Mouse (Mus musculus) 416B (cell line): Measurements from ENCODE around the gene Gm14569.
A peak's percentile ranks its signal among the peaks of the same experiment; 100 is the strongest.

Experiments
- DNase-seq: peaks from one replicate; pipeline ENCODE4 v3.0.0; 2011; ENCODE audit warnings: low read depth

The Gm14569 gene

GRCm38 (mm10) chrX:36491730-36492129 is at the start of gene Gm14569:
Gene Gm14569 (minus strand): TSS chrX:36491830.
- no peak for DNase-seq

GRCm38 (mm10) chrX:36534514-36534913 is 42.9 kb upstream of the Gm14569 start:
- DNase-seq = peak; percentile 52

GRCm38 (mm10) chrX:36533744-36534143 is 42.1 kb upstream of the Gm14569 start:
- no peak for DNase-seq

- no peak for DNase-seq
Measured at GRCm38 (mm10) chrX:36530251-36530650, 38.6 kb upstream of the Gm14569 start.

- DNase-seq = no peak
Measured at GRCm38 (mm10) chrX:36523729-36524128, 32.1 kb upstream of the Gm14569 start.

- peak; percentile 10 for DNase-seq
Measured at GRCm38 (mm10) chrX:36513726-36514125, 22.1 kb upstream of the Gm14569 start.

GRCm38 (mm10) chrX:36513231-36513630 is 21.6 kb upstream of the Gm14569 start:
- no peak for DNase-seq

GRCm38 (mm10) chrX:36506863-36507262 is 15.2 kb upstream of the Gm14569 start:
- DNase-seq = peak; percentile 24

- peak; percentile 36 for DNase-seq
Measured at GRCm38 (mm10) chrX:36489506-36489905, 2.1 kb downstream of the Gm14569 start.

- peak; percentile 15 for DNase-seq
Measured at GRCm38 (mm10) chrX:36487996-36488395, 3.6 kb downstream of the Gm14569 start.

GRCm38 (mm10) chrX:36474873-36475272 is 16.8 kb downstream of the Gm14569 start:
- peak; percentile 58 for DNase-seq

- peak; percentile 54 for DNase-seq
Measured at GRCm38 (mm10) chrX:36474103-36474751, 17.4 kb downstream of the Gm14569 start.

GRCm38 (mm10) chrX:36456031-36456430 is 35.6 kb downstream of the Gm14569 start:
- peak; percentile 29 for DNase-seq

GRCm38 (mm10) chrX:36437932-36438331 is 53.7 kb downstream of the Gm14569 start:
- peak; percentile 58 for DNase-seq

- DNase-seq = peak; percentile 33
Measured at GRCm38 (mm10) chrX:36434993-36435392, 56.6 kb downstream of the Gm14569 start.

- DNase-seq = no peak
Measured at GRCm38 (mm10) chrX:36419153-36419552, 72.5 kb downstream of the Gm14569 start.

- peak; percentile 2 for DNase-seq
Measured at GRCm38 (mm10) chrX:36402316-36402715, 89.3 kb downstream of the Gm14569 start.

GRCm38 (mm10) chrX:36400980-36401379 is 90.7 kb downstream of the Gm14569 start, which contains the start of gene Gm6268:
Gene Gm6268 (plus strand): TSS chrX:36401280.
- no peak for DNase-seq

GRCm38 (mm10) chrX:36393279-36393678 is 98.4 kb downstream of the Gm14569 start:
- DNase-seq = peak; percentile 42

GRCm38 (mm10) chrX:36392672-36393071 is 99.0 kb downstream of the Gm14569 start:
- DNase-seq = no peak

- DNase-seq = peak; percentile 32
Measured at GRCm38 (mm10) chrX:36390503-36390902, 101.1 kb downstream of the Gm14569 start.

- no peak for DNase-seq
Measured at GRCm38 (mm10) chrX:36389971-36390370, 101.7 kb downstream of the Gm14569 start.

GRCm38 (mm10) chrX:36385340-36385739 is 106.3 kb downstream of the Gm14569 start:
- peak; percentile 8 for DNase-seq
